Mouse (Mus musculus): ENCODE measurements around the gene Amt. TPM values are rescaled to one million over a fixed set of nuclear protein-coding genes. Genes with fewer than 3 reads are reported as not detected.
"Not testable (repeated sequence)": the region's sequence is repeated elsewhere in the genome, so short reads cannot be mapped to it uniquely, and the experiment has no call there.

The Amt gene
- polyA plus RNA-seq, 1 experiment from 2014 or later: 27.4 TPM

GRCm38 (mm10) chr9:108263690-108264190 lies 32.9 kb upstream of the Amt start, which contains the start of gene Dag1:
Gene Dag1, minus strand, starts transcription at chr9:108263958.
- H3K4me2 ChIP-seq (replicated peaks; ENCODE audit: low read depth, low read length): peak within 1 kb of the TSS; percentile 73
- WGBS: under 1% methylated on average over 63 of the region's 71 CpGs
- peaks cover 24% of the 10 kb centered on the region for H3K4me1 ChIP-seq (ENCODE audit: control insufficient read depth, insufficient read depth, low read length)
- H3K27me3 ChIP-seq (ENCODE audit: control insufficient read depth, insufficient read depth, low read length): no peaks in the 10 kb centered on the region
- ATAC-seq (ENCODE audit: insufficient number of reproducible peaks, insufficient read depth, low FRiP score, low read depth): peak; percentile 95
- H3K27ac ChIP-seq (ENCODE audit: low read length): peak within 1 kb of the TSS; percentile 93
- no peaks in the 10 kb centered on the region for H3K9me3 ChIP-seq (ENCODE audit: control insufficient read depth, low read depth, low read length)
- no peaks in the 10 kb centered on the region for H3K36me3 ChIP-seq (ENCODE audit: control insufficient read depth, insufficient read depth, low read length)
- peak within 1 kb of the TSS; percentile 89 for H3K4me3 ChIP-seq (ENCODE audit: low read depth, low read length)
- H3K9ac ChIP-seq (replicated peaks; ENCODE audit: low read depth, low read length): peak within 1 kb of the TSS; percentile 87

- WGBS: 6% methylated on average over 10 of the region's 10 CpGs
- H3K4me2 ChIP-seq (replicated peaks; ENCODE audit: low read depth, low read length): peak overlapping the region; percentile 73
- H3K9ac ChIP-seq (replicated peaks; ENCODE audit: low read depth, low read length): peak overlapping the region; percentile 25; the same call in 1 of the 2 replicates
- no peaks in the 10 kb centered on the region for H3K36me3 ChIP-seq (ENCODE audit: control insufficient read depth, insufficient read depth, low read length)
- H3K27me3 ChIP-seq (ENCODE audit: control insufficient read depth, insufficient read depth, low read length): no peaks in the 10 kb centered on the region
- ATAC-seq (ENCODE audit: insufficient number of reproducible peaks, insufficient read depth, low FRiP score, low read depth): peak; percentile 9; the same call in 1 of the 2 replicates
- peak overlapping the region; percentile 89 for H3K4me3 ChIP-seq (ENCODE audit: low read depth, low read length)
- H3K27ac ChIP-seq (ENCODE audit: low read length): peak overlapping the region; percentile 93
- no peaks in the 10 kb centered on the region for H3K9me3 ChIP-seq (ENCODE audit: control insufficient read depth, low read depth, low read length)
- peaks cover 24% of the 10 kb centered on the region for H3K4me1 ChIP-seq (ENCODE audit: control insufficient read depth, insufficient read depth, low read length)
Measured at GRCm38 (mm10) chr9:108264191-108264921, 32.3 kb upstream of the Amt start.

GRCm38 (mm10) chr9:108266261-108266935 lies 30.3 kb upstream of the Amt start:
- Histone ChIP-seq H3K9ac (replicated peaks; ENCODE audit: low read depth, low read length) (no peak overlapping the region), H3K9me3 (ENCODE audit: control insufficient read depth, low read depth, low read length) (no peaks in the 10 kb centered on the region), H3K27ac (ENCODE audit: low read length) (no peak overlapping the region), H3K27me3 (ENCODE audit: control insufficient read depth, insufficient read depth, low read length) (no peaks in the 10 kb centered on the region), H3K4me2 (replicated peaks; ENCODE audit: low read depth, low read length) (no peak overlapping the region), H3K4me3 (ENCODE audit: low read depth, low read length) (no peak overlapping the region), H3K36me3 (ENCODE audit: control insufficient read depth, insufficient read depth, low read length) (no peaks in the 10 kb centered on the region), H3K4me1 (ENCODE audit: control insufficient read depth, insufficient read depth, low read length) (peaks cover 25% of the 10 kb centered on the region)
- ATAC-seq (ENCODE audit: insufficient number of reproducible peaks, insufficient read depth, low FRiP score, low read depth): no peak
- 53% methylated on average over 10 of the region's 10 CpGs for WGBS

- Histone ChIP-seq H3K4me2 (replicated peaks; ENCODE audit: low read depth, low read length) (no peak overlapping the region), H3K27ac (ENCODE audit: low read length) (peak overlapping the region; percentile 62), H3K27me3 (ENCODE audit: control insufficient read depth, insufficient read depth, low read length) (no peaks in the 10 kb centered on the region), H3K9ac (replicated peaks; ENCODE audit: low read depth, low read length) (no peak overlapping the region), H3K4me1 (ENCODE audit: control insufficient read depth, insufficient read depth, low read length) (peaks cover 22% of the 10 kb centered on the region; the same call in 1 of the 2 replicates), H3K4me3 (ENCODE audit: low read depth, low read length) (no peak overlapping the region), H3K36me3 (ENCODE audit: control insufficient read depth, insufficient read depth, low read length) (no peaks in the 10 kb centered on the region), H3K9me3 (ENCODE audit: control insufficient read depth, low read depth, low read length) (no peaks in the 10 kb centered on the region)
- 64% methylated on average over 7 of the region's 7 CpGs for WGBS
- no peak for ATAC-seq (ENCODE audit: insufficient number of reproducible peaks, insufficient read depth, low FRiP score, low read depth)
Measured at GRCm38 (mm10) chr9:108267691-108268090, 29.0 kb upstream of the Amt start.

GRCm38 (mm10) chr9:108268701-108269100 lies 28.0 kb upstream of the Amt start:
- H3K4me2 ChIP-seq (replicated peaks; ENCODE audit: low read depth, low read length): not testable (repeated sequence)
- H3K4me1 ChIP-seq (ENCODE audit: control insufficient read depth, insufficient read depth, low read length): peaks cover 23% of the 10 kb centered on the region; the same call in 1 of the 2 replicates

GRCm38 (mm10) chr9:108271941-108272340 lies 24.7 kb upstream of the Amt start:
- 12% methylated on average over 2 of the region's 2 CpGs for WGBS
- Histone ChIP-seq H3K27ac (ENCODE audit: low read length) (peak overlapping the region; percentile 11; the same call in 1 of the 2 replicates), H3K4me3 (ENCODE audit: low read depth, low read length) (no peak overlapping the region), H3K9ac (replicated peaks; ENCODE audit: low read depth, low read length) (no peak overlapping the region), H3K4me1 (ENCODE audit: control insufficient read depth, insufficient read depth, low read length) (peaks cover 17% of the 10 kb centered on the region; the same call in 1 of the 2 replicates), H3K4me2 (replicated peaks; ENCODE audit: low read depth, low read length) (no peak overlapping the region), H3K36me3 (ENCODE audit: control insufficient read depth, insufficient read depth, low read length) (no peaks in the 10 kb centered on the region), H3K27me3 (ENCODE audit: control insufficient read depth, insufficient read depth, low read length) (no peaks in the 10 kb centered on the region), H3K9me3 (ENCODE audit: control insufficient read depth, low read depth, low read length) (no peaks in the 10 kb centered on the region)
- ATAC-seq (ENCODE audit: insufficient number of reproducible peaks, insufficient read depth, low FRiP score, low read depth): no peak

More at GRCm38 (mm10) chr9:108268701-108269100, 28.0 kb upstream of the Amt start:
- not testable (repeated sequence) for H3K27me3 ChIP-seq (ENCODE audit: control insufficient read depth, insufficient read depth, low read length); ATAC-seq (ENCODE audit: insufficient number of reproducible peaks, insufficient read depth, low FRiP score, low read depth); H3K27ac ChIP-seq (ENCODE audit: low read length); H3K9ac ChIP-seq (replicated peaks; ENCODE audit: low read depth, low read length); H3K4me3 ChIP-seq (ENCODE audit: low read depth, low read length); H3K36me3 ChIP-seq (ENCODE audit: control insufficient read depth, insufficient read depth, low read length); H3K9me3 ChIP-seq (ENCODE audit: control insufficient read depth, low read depth, low read length)
- 78% methylated on average over 6 of the region's 7 CpGs for WGBS

- ATAC-seq (ENCODE audit: insufficient number of reproducible peaks, insufficient read depth, low FRiP score, low read depth): no peak
- Histone ChIP-seq H3K27ac (ENCODE audit: low read length) (peak overlapping the region; percentile 11; the same call in 1 of the 2 replicates), H3K36me3 (ENCODE audit: control insufficient read depth, insufficient read depth, low read length) (no peaks in the 10 kb centered on the region), H3K9me3 (ENCODE audit: control insufficient read depth, low read depth, low read length) (no peaks in the 10 kb centered on the region), H3K4me2 (replicated peaks; ENCODE audit: low read depth, low read length) (no peak overlapping the region), H3K27me3 (ENCODE audit: control insufficient read depth, insufficient read depth, low read length) (no peaks in the 10 kb centered on the region), H3K4me3 (ENCODE audit: low read depth, low read length) (no peak overlapping the region), H3K4me1 (ENCODE audit: control insufficient read depth, insufficient read depth, low read length) (peaks cover 14% of the 10 kb centered on the region; the same call in 1 of the 2 replicates), H3K9ac (replicated peaks; ENCODE audit: low read depth, low read length) (no peak overlapping the region)
- WGBS: 39% methylated on average over 5 of the region's 5 CpGs
Measured at GRCm38 (mm10) chr9:108272691-108273090, 24.0 kb upstream of the Amt start.

- Histone ChIP-seq H3K9ac (replicated peaks; ENCODE audit: low read depth, low read length) (no peak overlapping the region), H3K4me2 (replicated peaks; ENCODE audit: low read depth, low read length) (no peak overlapping the region), H3K27me3 (ENCODE audit: control insufficient read depth, insufficient read depth, low read length) (no peaks in the 10 kb centered on the region), H3K4me3 (ENCODE audit: low read depth, low read length) (no peak overlapping the region), H3K9me3 (ENCODE audit: control insufficient read depth, low read depth, low read length) (no peaks in the 10 kb centered on the region), H3K36me3 (ENCODE audit: control insufficient read depth, insufficient read depth, low read length) (no peaks in the 10 kb centered on the region), H3K27ac (ENCODE audit: low read length) (peak overlapping the region; percentile 15; the same call in 1 of the 2 replicates), H3K4me1 (ENCODE audit: control insufficient read depth, insufficient read depth, low read length) (peaks cover 13% of the 10 kb centered on the region; the same call in 1 of the 2 replicates)
- ATAC-seq (ENCODE audit: insufficient number of reproducible peaks, insufficient read depth, low FRiP score, low read depth): no peak
- 71% methylated on average over 4 of the region's 4 CpGs for WGBS
Measured at GRCm38 (mm10) chr9:108273485-108273884, 23.2 kb upstream of the Amt start.
